Mouse (Mus musculus): ENCODE data around the gene Epha5. TPM values are rescaled to one million over a fixed set of nuclear protein-coding genes. Genes with fewer than 3 reads are reported as not detected.

The Epha5 gene
- polyA plus RNA-seq, 1 experiment from 2014 or later = 0.91 TPM

- Histone ChIP-seq H3K27ac (replicated peaks) (no peak overlapping the region), H3K36me3 (no peaks in the 10 kb centered on the region), H3K4me1 (no peaks in the 10 kb centered on the region), H3K9ac (no peak overlapping the region), H3K4me2 (no peak overlapping the region), H3K4me3 (no peak overlapping the region), H3K27me3 (replicated peaks) (no peaks in the 10 kb centered on the region), H3K9me3 (no peaks in the 10 kb centered on the region)
- no peak for ATAC-seq (ENCODE audit: extremely low read depth, insufficient number of reproducible peaks, low FRiP score, low TSS enrichment)
- WGBS = 79% methylated on average over 3 of the region's 3 CpGs
Measured at GRCm38 (mm10) chr5:84359430-84359829, 57.8 kb downstream of the Epha5 start.

- H3K4me2 ChIP-seq = no peak overlapping the region
- no peak for ATAC-seq (ENCODE audit: extremely low read depth, insufficient number of reproducible peaks, low FRiP score, low TSS enrichment)
- H3K9ac ChIP-seq = no peak overlapping the region
- H3K27ac ChIP-seq (replicated peaks) = no peak overlapping the region
- H3K36me3 ChIP-seq = no peaks in the 10 kb centered on the region
- WGBS = 74% methylated on average over 5 of the region's 5 CpGs
- H3K4me1 ChIP-seq = no peaks in the 10 kb centered on the region
- no peaks in the 10 kb centered on the region for H3K27me3 ChIP-seq (replicated peaks)
- no peaks in the 10 kb centered on the region for H3K9me3 ChIP-seq
- H3K4me3 ChIP-seq = no peak overlapping the region
Measured at GRCm38 (mm10) chr5:84353069-84353468, 64.1 kb downstream of the Epha5 start.

GRCm38 (mm10) chr5:84346728-84347499 is 70.3 kb downstream of the Epha5 start:
- WGBS = 91% methylated on average over 2 of the region's 2 CpGs
- no peaks in the 10 kb centered on the region for H3K36me3 ChIP-seq

GRCm38 (mm10) chr5:84335834-84336465 is 81.2 kb downstream of the Epha5 start:
- Histone ChIP-seq H3K36me3 (no peaks in the 10 kb centered on the region), H3K27ac (replicated peaks) (no peak overlapping the region), H3K27me3 (replicated peaks) (no peaks in the 10 kb centered on the region), H3K9ac (no peak overlapping the region), H3K4me1 (no peaks in the 10 kb centered on the region), H3K9me3 (0 out of 2 replicates have a peak, but pooled peaks cover 3% of the 10 kb centered on the region), H3K4me3 (no peak overlapping the region), H3K4me2 (no peak overlapping the region)
- 58% methylated on average over 3 of the region's 3 CpGs for whole genome bisulfite sequencing
- ATAC-seq (ENCODE audit: extremely low read depth, insufficient number of reproducible peaks, low FRiP score, low TSS enrichment) = no peak

More at GRCm38 (mm10) chr5:84346728-84347499, 70.3 kb downstream of the Epha5 start:
- no peaks in the 10 kb centered on the region for H3K9me3 ChIP-seq
- H3K4me3 ChIP-seq = no peak overlapping the region
- H3K27me3 ChIP-seq (replicated peaks) = no peaks in the 10 kb centered on the region
- no peak overlapping the region for H3K4me2 ChIP-seq
- no peak overlapping the region for H3K27ac ChIP-seq (replicated peaks)
- H3K9ac ChIP-seq = no peak overlapping the region
- ATAC-seq (ENCODE audit: extremely low read depth, insufficient number of reproducible peaks, low FRiP score, low TSS enrichment) = no peak
- H3K4me1 ChIP-seq = no peaks in the 10 kb centered on the region

- H3K9ac ChIP-seq = no peak overlapping the region
- H3K9me3 ChIP-seq = 0 out of 2 replicates have a peak, but pooled peaks cover 3% of the 10 kb centered on the region
- ATAC-seq (ENCODE audit: extremely low read depth, insufficient number of reproducible peaks, low FRiP score, low TSS enrichment) = no peak
- H3K4me2 ChIP-seq = no peak overlapping the region
- no peaks in the 10 kb centered on the region for H3K27me3 ChIP-seq (replicated peaks)
- no peak overlapping the region for H3K4me3 ChIP-seq
- H3K36me3 ChIP-seq = no peaks in the 10 kb centered on the region
- H3K27ac ChIP-seq (replicated peaks) = no peak overlapping the region
- WGBS = 67% methylated on average over 6 of the region's 6 CpGs
- H3K4me1 ChIP-seq = no peaks in the 10 kb centered on the region
Measured at GRCm38 (mm10) chr5:84334481-84334880, 82.7 kb downstream of the Epha5 start.

GRCm38 (mm10) chr5:84331631-84332030 is 85.6 kb downstream of the Epha5 start:
- Histone ChIP-seq H3K27me3 (replicated peaks) (no peaks in the 10 kb centered on the region), H3K4me3 (no peak overlapping the region), H3K9me3 (no peaks in the 10 kb centered on the region), H3K27ac (replicated peaks) (no peak overlapping the region), H3K4me1 (no peaks in the 10 kb centered on the region), H3K4me2 (no peak overlapping the region), H3K9ac (no peak overlapping the region), H3K36me3 (no peaks in the 10 kb centered on the region)
- no peak for ATAC-seq (ENCODE audit: extremely low read depth, insufficient number of reproducible peaks, low FRiP score, low TSS enrichment)
- WGBS = 60% methylated on average over 1 of the region's 1 CpGs

- Histone ChIP-seq H3K4me3 (no peak overlapping the region), H3K4me1 (no peaks in the 10 kb centered on the region), H3K27ac (replicated peaks) (no peak overlapping the region), H3K9me3 (no peaks in the 10 kb centered on the region), H3K9ac (no peak overlapping the region), H3K36me3 (no peaks in the 10 kb centered on the region), H3K27me3 (replicated peaks) (no peaks in the 10 kb centered on the region), H3K4me2 (no peak overlapping the region)
- 60% methylated on average over 1 of the region's 1 CpGs for WGBS
- no peak for ATAC-seq (ENCODE audit: extremely low read depth, insufficient number of reproducible peaks, low FRiP score, low TSS enrichment)
Measured at GRCm38 (mm10) chr5:84320553-84320952, 96.6 kb downstream of the Epha5 start.

- 58% methylated on average over 4 of the region's 4 CpGs for WGBS
- H3K4me1 ChIP-seq = no peaks in the 10 kb centered on the region
- H3K27ac ChIP-seq (replicated peaks) = no peak overlapping the region
- no peaks in the 10 kb centered on the region for H3K9me3 ChIP-seq
- no peaks in the 10 kb centered on the region for H3K27me3 ChIP-seq (replicated peaks)
- no peak overlapping the region for H3K4me3 ChIP-seq
- H3K4me2 ChIP-seq = no peak overlapping the region
- H3K36me3 ChIP-seq = no peaks in the 10 kb centered on the region
- no peak for ATAC-seq (ENCODE audit: extremely low read depth, insufficient number of reproducible peaks, low FRiP score, low TSS enrichment)
- no peak overlapping the region for H3K9ac ChIP-seq
Measured at GRCm38 (mm10) chr5:84320138-84320537, 97.0 kb downstream of the Epha5 start.

GRCm38 (mm10) chr5:84318814-84319340 is 98.3 kb downstream of the Epha5 start:
- Histone ChIP-seq H3K4me2 (no peak overlapping the region), H3K36me3 (no peaks in the 10 kb centered on the region), H3K4me3 (no peak overlapping the region), H3K4me1 (no peaks in the 10 kb centered on the region), H3K27me3 (replicated peaks) (no peaks in the 10 kb centered on the region), H3K9me3 (no peaks in the 10 kb centered on the region), H3K27ac (replicated peaks) (no peak overlapping the region), H3K9ac (no peak overlapping the region)
- WGBS = 35% methylated on average over 8 of the region's 8 CpGs
- no peak for ATAC-seq (ENCODE audit: extremely low read depth, insufficient number of reproducible peaks, low FRiP score, low TSS enrichment)

- WGBS = 65% methylated on average over 4 of the region's 4 CpGs
- no peak overlapping the region for H3K4me2 ChIP-seq
- no peaks in the 10 kb centered on the region for H3K36me3 ChIP-seq
- no peaks in the 10 kb centered on the region for H3K27me3 ChIP-seq (replicated peaks)
- H3K4me1 ChIP-seq = no peaks in the 10 kb centered on the region
- ATAC-seq (ENCODE audit: extremely low read depth, insufficient number of reproducible peaks, low FRiP score, low TSS enrichment) = no peak
- no peaks in the 10 kb centered on the region for H3K9me3 ChIP-seq
- H3K4me3 ChIP-seq = no peak overlapping the region
- no peak overlapping the region for H3K9ac ChIP-seq
- no peak overlapping the region for H3K27ac ChIP-seq (replicated peaks)
Measured at GRCm38 (mm10) chr5:84317839-84318238, 99.3 kb downstream of the Epha5 start.

- no peak overlapping the region for H3K9ac ChIP-seq
- no peak overlapping the region for H3K4me3 ChIP-seq
- no peak overlapping the region for H3K27ac ChIP-seq (replicated peaks)
- no peaks in the 10 kb centered on the region for H3K9me3 ChIP-seq
- H3K4me1 ChIP-seq = no peaks in the 10 kb centered on the region
- no peaks in the 10 kb centered on the region for H3K27me3 ChIP-seq (replicated peaks)
- no peak overlapping the region for H3K4me2 ChIP-seq
- no peak for ATAC-seq (ENCODE audit: extremely low read depth, insufficient number of reproducible peaks, low FRiP score, low TSS enrichment)
- 75% methylated on average over 4 of the region's 4 CpGs for WGBS
- no peaks in the 10 kb centered on the region for H3K36me3 ChIP-seq
Measured at GRCm38 (mm10) chr5:84313619-84314018, 103.6 kb downstream of the Epha5 start.
